Mouse (Mus musculus): ENCODE results near the gene Man1b1. TPM values are rescaled to one million over a fixed set of nuclear protein-coding genes. Genes with fewer than 3 reads are reported as not detected.

The Man1b1 gene
- 73.0 and 100 TPM in 2 replicates for total RNA-seq (2012; rRNA removed)

DNA sequence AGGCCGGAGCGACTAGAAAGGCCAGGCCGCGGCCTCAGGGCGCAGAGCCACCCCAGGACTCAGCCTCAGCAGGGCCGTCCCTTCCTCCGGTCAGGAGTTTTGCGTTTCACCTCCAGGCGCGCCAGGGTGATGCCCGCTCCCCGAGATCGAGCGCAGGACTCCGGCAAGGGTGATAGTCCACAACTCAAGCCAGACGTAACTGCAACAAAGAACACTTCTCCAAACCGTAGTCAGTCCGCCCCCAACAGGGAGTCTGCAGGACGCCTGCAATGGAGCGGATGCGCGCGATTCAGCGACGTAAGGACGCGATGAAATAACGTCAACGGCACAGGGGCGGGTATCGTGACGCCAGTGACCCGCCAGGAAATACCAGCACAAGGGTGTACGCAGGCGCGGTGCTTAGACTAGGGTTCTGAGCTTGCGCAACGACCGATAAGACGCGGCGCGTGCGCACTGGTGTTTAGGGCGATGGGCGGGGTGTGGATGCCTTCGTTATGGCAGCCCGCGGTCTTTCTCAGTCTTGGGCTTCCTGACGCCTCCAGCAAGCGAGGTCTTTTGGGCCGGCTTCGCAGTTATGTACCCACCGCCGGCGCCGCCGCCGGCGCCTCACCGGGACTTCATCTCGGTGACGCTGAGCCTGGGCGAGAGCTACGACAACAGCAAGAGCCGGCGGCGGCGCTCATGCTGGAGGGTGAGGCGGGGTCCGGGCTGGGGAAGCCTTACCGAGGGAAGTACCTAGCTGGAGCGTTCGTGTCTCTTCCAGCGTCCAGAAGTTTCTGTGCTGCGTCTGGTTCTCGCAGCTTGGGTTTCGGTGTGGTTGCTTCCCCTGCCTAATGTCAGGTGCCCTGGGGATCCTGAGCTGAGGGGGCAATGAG, at the start of gene Man1b1:
Gene Man1b1 (plus strand): TSS at position 53 of the 875 bp plus-strand sequence.
- Histone ChIP-seq H3K27ac (ENCODE audit: insufficient read depth, low read depth, low read length, poor library complexity, severe bottlenecking) (peak within 1 kb of the TSS; percentile 80), H3K4me1 (ENCODE audit: control insufficient read depth in 2 of 2, insufficient read depth in 2 of 2, low read length in 2 of 2, poor library complexity in 1 of 2) (peaks cover 0 to 4% of the 10 kb centered on the region in 2 experiments; a peak in 1 of 4 replicates), H3K4me3 (ENCODE audit: insufficient read depth in 1 of 2, low read depth in 1 of 2, low read length in 2 of 2, poor library complexity in 1 of 2, severe bottlenecking in 1 of 2) (peak within 1 kb of the TSS; percentile 85 to 93), H3K9me3 (ENCODE audit: control insufficient read depth, insufficient read depth, low read depth, low read length) (no peaks in the 10 kb centered on the region), H3K9ac (ENCODE audit: insufficient read depth, low read depth, low read length, poor library complexity, severe bottlenecking) (peak within 1 kb of the TSS; percentile 90), H3K36me3 (ENCODE audit: control insufficient read depth, insufficient read depth, low read length, poor library complexity, severe bottlenecking) (peaks cover 23% of the 10 kb centered on the region)
- TF ChIP-seq ZC3H11A (IDR thresholded peaks at IDR 0.05; ENCODE audit: borderline replicate concordance, low read depth, low read length), result no peak
- peak; percentile 82; the same call in 1 of the 2 replicates for TF ChIP-seq HCFC1 (IDR thresholded peaks at IDR 0.05; ENCODE audit: borderline replicate concordance, insufficient read depth, low read length)
- DNase-seq (ENCODE audit: low read depth, low spot score), result peak; percentile 98
- in situ Hi-C loops (cut with MboI; ENCODE audit: low sequenced_read_pairs in 2 of 2, unreplicated experiment in 2 of 2), result no loop called here

DNA sequence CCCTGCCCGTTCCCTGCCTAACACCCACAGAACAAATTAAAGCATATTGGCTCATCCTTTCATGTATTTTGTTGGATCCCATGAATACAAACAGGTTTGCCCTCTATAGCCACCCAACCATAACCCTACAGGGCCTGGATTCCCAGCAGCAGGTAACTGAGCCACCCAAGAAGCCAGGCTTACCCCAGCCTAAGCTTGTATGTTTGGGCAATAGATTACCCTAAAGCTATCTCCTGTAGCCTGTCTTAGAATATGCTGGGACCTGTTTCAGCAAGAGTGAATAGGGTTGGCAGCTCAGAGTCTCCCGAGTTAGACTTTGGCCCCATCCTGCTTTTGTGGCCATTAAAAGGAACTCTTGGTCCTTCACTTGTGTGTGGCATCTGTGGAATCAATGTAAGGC, 46.6 kb upstream of the Man1b1 start:
- H3K36me3 ChIP-seq (ENCODE audit: control insufficient read depth, insufficient read depth, low read length, poor library complexity, severe bottlenecking), result peaks cover 20% of the 10 kb centered on the region
- DNase-seq (ENCODE audit: low read depth, low spot score), result no peak
- no peak overlapping the region for H3K9ac ChIP-seq (ENCODE audit: insufficient read depth, low read depth, low read length, poor library complexity, severe bottlenecking)
- in situ Hi-C loops (cut with MboI; ENCODE audit: low sequenced_read_pairs in 2 of 2, unreplicated experiment in 2 of 2), result no loop called here
- H3K27ac ChIP-seq (ENCODE audit: insufficient read depth, low read depth, low read length, poor library complexity, severe bottlenecking), result no peak overlapping the region
- peaks cover 0 to 6% of the 10 kb centered on the region in 2 experiments; a peak in 1 of 4 replicates for H3K4me1 ChIP-seq (ENCODE audit: control insufficient read depth in 2 of 2, insufficient read depth in 2 of 2, low read length in 2 of 2, poor library complexity in 1 of 2)
- no peak overlapping the region for H3K4me3 ChIP-seq (ENCODE audit: insufficient read depth in 1 of 2, low read depth in 1 of 2, low read length in 2 of 2, poor library complexity in 1 of 2, severe bottlenecking in 1 of 2)
- TF ChIP-seq HCFC1 (IDR thresholded peaks at IDR 0.05; ENCODE audit: borderline replicate concordance, insufficient read depth, low read length) (no peak), ZNF384 (IDR thresholded peaks at IDR 0.05; ENCODE audit: low read depth, low read length) (no peak), MAFK (IDR thresholded peaks at IDR 0.05; ENCODE audit: insufficient read depth, low read depth, low read length) (no peak), CHD2 (IDR thresholded peaks at IDR 0.05; ENCODE audit: low read depth, low read length) (no peak), ZC3H11A (IDR thresholded peaks at IDR 0.05; ENCODE audit: borderline replicate concordance, low read depth, low read length) (no peak)
- H3K9me3 ChIP-seq (ENCODE audit: control insufficient read depth, insufficient read depth, low read depth, low read length), result no peaks in the 10 kb centered on the region

DNA sequence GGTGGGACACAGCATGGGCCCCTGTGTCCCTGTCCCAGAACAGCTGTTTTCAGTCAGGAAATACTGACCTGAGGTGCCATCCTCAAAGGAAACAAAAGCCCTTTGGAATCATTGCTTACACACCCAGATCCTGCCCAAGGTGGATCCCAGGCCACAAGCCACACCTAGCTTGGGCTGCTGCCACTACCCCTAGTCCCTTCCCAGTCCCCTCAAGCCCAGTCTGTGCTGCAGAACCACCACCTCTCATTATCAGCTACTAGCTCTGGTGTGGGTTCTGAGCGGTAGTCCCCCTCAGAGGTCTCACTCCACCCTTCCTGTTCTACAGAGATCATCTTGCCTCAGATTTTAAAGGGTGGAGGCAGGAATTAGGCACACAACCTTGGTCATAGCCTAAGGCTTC, 45.8 kb upstream of the Man1b1 start:
- in situ Hi-C loops (cut with MboI; ENCODE audit: low sequenced_read_pairs in 2 of 2, unreplicated experiment in 2 of 2), result no loop called here
- DNase-seq (ENCODE audit: low read depth, low spot score), result no peak
- H3K4me1 ChIP-seq (ENCODE audit: control insufficient read depth in 2 of 2, insufficient read depth in 2 of 2, low read length in 2 of 2, poor library complexity in 1 of 2), result peaks cover 0 to 8% of the 10 kb centered on the region in 2 experiments; a peak in 1 of 4 replicates
- no peak overlapping the region for H3K4me3 ChIP-seq (ENCODE audit: insufficient read depth in 1 of 2, low read depth in 1 of 2, low read length in 2 of 2, poor library complexity in 1 of 2, severe bottlenecking in 1 of 2)
- H3K27ac ChIP-seq (ENCODE audit: insufficient read depth, low read depth, low read length, poor library complexity, severe bottlenecking), result no peak overlapping the region
- peaks cover 17% of the 10 kb centered on the region; the same call in 1 of the 2 replicates for H3K36me3 ChIP-seq (ENCODE audit: control insufficient read depth, insufficient read depth, low read length, poor library complexity, severe bottlenecking)
- H3K9me3 ChIP-seq (ENCODE audit: control insufficient read depth, insufficient read depth, low read depth, low read length), result no peaks in the 10 kb centered on the region
- TF ChIP-seq ZNF384 (IDR thresholded peaks at IDR 0.05; ENCODE audit: low read depth, low read length) (no peak), ZC3H11A (IDR thresholded peaks at IDR 0.05; ENCODE audit: borderline replicate concordance, low read depth, low read length) (no peak), MAFK (IDR thresholded peaks at IDR 0.05; ENCODE audit: insufficient read depth, low read depth, low read length) (no peak), HCFC1 (IDR thresholded peaks at IDR 0.05; ENCODE audit: borderline replicate concordance, insufficient read depth, low read length) (no peak), CHD2 (IDR thresholded peaks at IDR 0.05; ENCODE audit: low read depth, low read length) (no peak)
- H3K9ac ChIP-seq (ENCODE audit: insufficient read depth, low read depth, low read length, poor library complexity, severe bottlenecking), result no peak overlapping the region

GRCm38 (mm10) chr2:25286837-25287636, 45.1 kb upstream of the Man1b1 start:
- DNase-seq (ENCODE audit: low read depth, low spot score), result no peak
- H3K9ac ChIP-seq (ENCODE audit: insufficient read depth, low read depth, low read length, poor library complexity, severe bottlenecking), result no peak overlapping the region
- peaks cover 0 to 9% of the 10 kb centered on the region in 2 experiments; a peak in 1 of 4 replicates for H3K4me1 ChIP-seq (ENCODE audit: control insufficient read depth in 2 of 2, insufficient read depth in 2 of 2, low read length in 2 of 2, poor library complexity in 1 of 2)
- in situ Hi-C loops (cut with MboI; ENCODE audit: low sequenced_read_pairs in 2 of 2, unreplicated experiment in 2 of 2), result no loop called here
- no peaks in the 10 kb centered on the region for H3K9me3 ChIP-seq (ENCODE audit: control insufficient read depth, insufficient read depth, low read depth, low read length)
- no peak overlapping the region for H3K4me3 ChIP-seq (ENCODE audit: insufficient read depth in 1 of 2, low read depth in 1 of 2, low read length in 2 of 2, poor library complexity in 1 of 2, severe bottlenecking in 1 of 2)
- H3K36me3 ChIP-seq (ENCODE audit: control insufficient read depth, insufficient read depth, low read length, poor library complexity, severe bottlenecking), result peaks cover 17% of the 10 kb centered on the region; the same call in 1 of the 2 replicates
- no peak overlapping the region for H3K27ac ChIP-seq (ENCODE audit: insufficient read depth, low read depth, low read length, poor library complexity, severe bottlenecking)
- no peak for TF ChIP-seq CHD2 (IDR thresholded peaks at IDR 0.05; ENCODE audit: low read depth, low read length)
- TF ChIP-seq HCFC1 (IDR thresholded peaks at IDR 0.05; ENCODE audit: borderline replicate concordance, insufficient read depth, low read length), result no peak
- TF ChIP-seq ZC3H11A (IDR thresholded peaks at IDR 0.05; ENCODE audit: borderline replicate concordance, low read depth, low read length), result no peak
- TF ChIP-seq ZNF384 (IDR thresholded peaks at IDR 0.05; ENCODE audit: low read depth, low read length), result no peak
